Mouse (Mus musculus) kidney, postnatal 25 days (tissue): ENCODE measurements around the gene Olfr668.
"Not testable (repeated sequence)": the region's sequence is repeated elsewhere in the genome, so short reads cannot be mapped to it uniquely, and the experiment has no call there.

Experiments used
- DNase-seq, 2 experiments: peaks; one replicate each; pipeline ENCODE4 v3.0.0; 2021; ENCODE audit warnings: mixed read lengths in 2 of 2

Gene Olfr668

DNA sequence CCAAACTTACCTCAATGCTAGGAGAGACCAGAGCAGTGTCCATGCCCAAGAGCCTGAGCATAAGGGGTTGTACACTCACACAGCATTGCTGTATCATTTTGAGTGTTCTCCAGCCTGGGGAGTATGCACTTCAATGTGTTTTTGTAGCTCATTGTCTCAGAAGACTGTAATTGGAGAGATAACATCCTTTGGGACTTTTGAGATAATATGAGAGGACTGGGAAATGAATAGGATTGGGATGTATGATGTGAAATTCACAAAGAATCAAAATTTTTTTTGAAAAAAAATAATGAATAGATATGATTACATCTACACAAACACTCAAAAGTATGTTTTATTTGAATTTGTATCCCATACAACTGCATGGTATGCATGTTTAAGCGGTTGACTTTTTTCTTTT lies at the start of gene Olfr668:
Gene Olfr668 (minus strand): TSS at position 101 of the 400 bp plus-strand sequence.
- DNase-seq, result no peak

DNA sequence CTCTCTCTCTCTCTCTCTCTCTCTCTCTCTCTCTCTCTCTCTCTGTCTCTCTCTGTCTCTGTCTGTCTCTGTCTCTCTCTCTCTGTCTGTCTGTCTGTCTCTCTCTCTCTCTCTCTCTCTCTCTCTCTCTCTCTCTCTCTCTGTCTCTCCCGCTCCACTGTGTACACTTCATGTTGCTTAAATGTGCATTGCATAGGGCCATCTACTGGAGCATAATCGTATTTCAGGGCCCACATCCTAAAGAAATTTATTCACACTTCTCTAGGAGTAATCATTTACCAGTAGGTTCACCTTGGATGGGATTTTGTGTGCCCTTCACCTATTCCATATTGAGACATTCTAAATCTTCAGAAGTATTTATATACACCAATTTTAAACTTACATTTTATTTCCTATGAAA lies 44.6 kb upstream of the Olfr668 start:
- not testable (repeated sequence) for DNase-seq

DNA sequence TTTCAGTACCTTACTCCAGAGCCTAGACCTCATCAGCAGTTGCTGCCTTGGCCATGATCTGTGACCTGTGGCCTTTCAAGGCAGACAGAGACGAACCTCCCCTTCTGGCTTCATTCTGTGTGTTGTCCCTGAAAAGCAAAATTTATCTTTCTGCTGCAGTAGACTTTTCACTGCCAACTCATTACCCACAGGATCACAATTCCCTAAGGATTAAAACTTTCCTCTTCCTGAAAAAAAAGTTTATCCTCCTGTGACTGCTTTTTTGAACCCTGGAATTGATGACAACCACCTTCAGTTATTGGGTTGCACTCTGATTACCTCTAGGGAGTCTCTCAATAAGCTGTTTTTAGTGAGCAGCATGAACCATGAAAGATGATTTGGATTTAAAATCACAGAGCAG lies 34.7 kb upstream of the Olfr668 start, which contains the start of gene Olfr670:
Gene Olfr670 (minus strand): TSS at position 101 of the 400 bp plus-strand sequence.
- no peak for DNase-seq

DNA sequence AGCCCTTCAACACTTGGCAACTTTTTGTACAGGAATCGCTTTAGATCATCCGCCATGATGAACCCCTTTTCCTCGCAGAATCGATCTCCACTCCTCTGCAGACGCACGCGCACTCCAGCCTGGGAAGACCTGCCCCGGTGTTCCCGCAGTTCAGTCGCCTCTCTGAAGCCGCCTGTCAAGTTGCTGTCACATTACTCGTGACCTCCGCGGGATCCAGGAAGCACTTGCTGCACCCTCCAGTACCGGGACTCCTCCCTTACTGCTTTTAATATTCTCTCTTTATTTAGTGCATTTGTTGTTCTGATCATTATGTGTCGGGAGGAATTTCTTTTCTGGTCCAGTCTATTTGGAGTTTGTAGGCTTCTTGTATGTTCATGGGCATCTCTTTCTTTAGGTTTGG lies 22.4 kb upstream of the Olfr668 start:
- not testable (repeated sequence) for DNase-seq

DNA sequence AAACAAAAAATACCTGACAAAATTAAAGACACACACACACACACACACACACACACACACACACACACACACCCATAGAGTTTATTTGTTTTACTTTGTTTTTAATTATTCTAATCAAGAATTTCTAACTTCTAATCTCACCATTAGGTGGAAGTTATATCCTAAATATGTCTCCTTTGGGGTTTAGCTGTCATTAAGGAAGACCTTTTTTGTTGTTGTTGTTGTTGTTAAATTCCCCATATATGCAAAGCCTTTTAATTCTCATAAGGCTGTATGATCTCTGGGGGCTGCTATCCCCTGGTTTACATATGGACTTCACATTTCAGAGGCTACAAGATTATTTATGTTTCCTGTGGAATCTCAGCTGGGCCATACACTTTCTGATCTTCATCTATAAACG lies 6.1 kb upstream of the Olfr668 start, which contains the start of gene Olfr669:
Gene Olfr669 (plus strand): TSS at position 301 of the 400 bp plus-strand sequence.
- no peak for DNase-seq

DNA sequence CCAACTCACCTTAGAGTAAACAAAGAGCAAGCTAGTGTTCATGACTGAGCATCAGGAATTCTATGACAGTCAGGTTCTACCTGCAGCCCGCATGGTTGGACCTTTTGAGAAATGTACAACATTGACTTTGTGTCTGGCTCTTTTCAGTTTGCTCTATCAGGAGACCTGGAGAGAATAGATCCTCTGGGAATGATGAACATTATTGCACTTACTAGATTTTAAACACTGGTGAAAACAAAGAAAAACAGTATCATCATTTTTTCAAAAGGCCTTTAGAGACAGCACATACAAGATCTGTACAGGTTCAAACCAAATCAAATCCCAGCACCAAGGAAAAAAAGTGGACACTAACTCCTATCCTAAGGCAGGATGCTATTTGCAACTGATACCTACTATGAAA lies 6.5 kb downstream of the Olfr668 start, which contains the start of gene Olfr667:
Gene Olfr667 (minus strand): TSS at position 101 of the 400 bp plus-strand sequence.
- DNase-seq, result no peak

DNA sequence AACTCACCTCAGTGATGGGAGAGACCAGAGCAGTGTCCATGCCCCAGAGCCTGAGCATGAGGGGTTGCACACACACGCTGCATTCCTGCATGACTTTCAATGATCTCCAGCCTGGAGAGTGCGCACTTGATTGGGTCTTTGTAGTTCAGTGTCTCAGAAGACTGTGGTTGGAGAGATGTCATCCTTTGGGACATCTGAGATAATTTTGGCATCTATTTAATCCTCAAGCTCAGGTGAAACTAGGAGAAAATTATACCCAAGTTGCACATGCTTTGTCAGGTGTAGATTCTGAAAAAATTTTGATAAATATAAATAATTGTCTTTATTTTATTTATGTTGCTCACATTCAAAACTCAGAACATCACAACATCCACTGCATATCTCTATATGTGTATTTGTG lies 32.0 kb downstream of the Olfr668 start, which contains the start of gene Olfr666:
Gene Olfr666 (minus strand): TSS at position 101 of the 400 bp plus-strand sequence.
- DNase-seq, result no peak

DNA sequence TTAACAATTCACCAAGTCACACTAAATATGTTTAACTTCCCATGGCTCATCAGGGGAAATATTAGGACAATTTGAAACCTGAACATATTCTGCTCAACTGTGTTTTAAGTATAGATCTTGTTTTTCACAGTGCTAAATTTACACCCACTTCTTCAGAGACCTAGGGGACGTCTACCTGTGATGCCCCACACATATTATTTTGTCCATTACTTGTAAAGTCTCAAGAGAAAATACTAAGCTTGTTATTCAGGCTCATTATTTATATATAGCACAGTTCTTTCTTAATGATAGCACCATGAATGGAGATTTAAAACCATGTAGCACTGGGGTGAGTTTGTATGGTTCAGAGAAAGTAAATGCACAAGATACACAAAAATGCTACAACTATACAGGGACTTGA lies 50.1 kb downstream of the Olfr668 start, which contains the start of gene Olfr665:
Gene Olfr665 (plus strand): TSS at position 301 of the 400 bp plus-strand sequence.
- DNase-seq, result no peak
